21 mouse cellular contexts compared by ENCODE assay signal in genomic region chr9:61470815-61471505, GRCm38 (mm10).
DNase-seq lines count a peak whose midpoint lies in the region; ATAC-seq lines count a peak whose summit lies in the region.
"Had no signal": no experiment of that assay in that cellular context is flagged by ENCODE, and none has a peak within 500 bp of the region (broad histone marks: within the 10 kb centered on the region; RNA-seq: fewer than 3 reads in every experiment).

No protein-coding gene starts in this region.

- H3K27me3 ChIP-seq in hindbrain, embryonic 10.5 days (ENCODE audit: insufficient read depth, poor library complexity, severe bottlenecking) = peaks cover 11% of the 10 kb centered on the region
- peaks cover 3% of the 10 kb centered on the region; the same call in 1 of the 2 replicates for H3K27me3 ChIP-seq in hindbrain, embryonic 16.5 days (replicated peaks; ENCODE audit: control insufficient read depth, insufficient read depth, low read length)
- H3K27me3 ChIP-seq in kidney, embryonic 14.5 days (ENCODE audit: control insufficient read depth, insufficient read depth, low read length) = no peaks in the 10 kb centered on the region

- H3K36me3 ChIP-seq in hindbrain, embryonic 10.5 days = no peaks in the 10 kb centered on the region
- H3K36me3 ChIP-seq in hindbrain, embryonic 16.5 days (ENCODE audit: control insufficient read depth, insufficient read depth, low read length) = no peaks in the 10 kb centered on the region
- no peaks in the 10 kb centered on the region for H3K36me3 ChIP-seq in kidney, embryonic 14.5 days (ENCODE audit: control insufficient read depth, insufficient read depth, low read length)
- H3K36me3 ChIP-seq: forebrain, embryonic 15.5 days; heart, embryonic 15.5 days; hindbrain, embryonic 15.5 days; limb, embryonic 13.5 days had no signal

- H3K4me1 ChIP-seq in hindbrain, embryonic 10.5 days (replicated peaks) = peaks cover 49% of the 10 kb centered on the region
- peaks cover 12% of the 10 kb centered on the region for H3K4me1 ChIP-seq in hindbrain, embryonic 16.5 days (ENCODE audit: control insufficient read depth, insufficient read depth, low read depth, low read length)
- 0 out of 2 replicates have a peak, but pooled peaks cover 10% of the 10 kb centered on the region for H3K4me1 ChIP-seq in kidney, embryonic 14.5 days (ENCODE audit: control insufficient read depth, insufficient read depth, low read length)
- H3K4me1 ChIP-seq: heart, embryonic 15.5 days had no signal

- ATAC-seq in hindbrain, embryonic 16.5 days = no peak
- peak; percentile 76 for ATAC-seq in kidney, embryonic 14.5 days (ENCODE audit: low FRiP score, low TSS enrichment)
- ATAC-seq: activated CD4-positive, CD25-positive, alpha-beta regulatory T cell, adult 4 months; forebrain, embryonic 15.5 days had no signal

- H3K9me3 ChIP-seq in hindbrain, embryonic 10.5 days = peaks cover 4% of the 10 kb centered on the region; the same call in 1 of the 2 replicates
- H3K9me3 ChIP-seq in hindbrain, embryonic 16.5 days (ENCODE audit: control insufficient read depth, low read length) = peaks cover 2% of the 10 kb centered on the region; the same call in 1 of the 2 replicates
- no peaks in the 10 kb centered on the region for H3K9me3 ChIP-seq in kidney, embryonic 14.5 days (ENCODE audit: control insufficient read depth, low read length)
- H3K9me3 ChIP-seq: hindbrain, embryonic 15.5 days had no signal

- H3K4me3 ChIP-seq in hindbrain, embryonic 10.5 days = no peak overlapping the region
- H3K4me3 ChIP-seq in hindbrain, embryonic 16.5 days (ENCODE audit: low read length) = no peak overlapping the region
- no peak overlapping the region for H3K4me3 ChIP-seq in kidney, embryonic 14.5 days (ENCODE audit: low read length)
- H3K4me3 ChIP-seq: forebrain, embryonic 15.5 days; heart, adult 2 months; heart, embryonic 15.5 days; hindbrain, embryonic 15.5 days; limb, embryonic 13.5 days; megakaryocyte, embryonic 14.5 days had no signal

- no peak for DNase-seq in hindbrain, embryonic 10.5 days (ENCODE audit: low spot score)
- peak; percentile 82 for DNase-seq in ES-CJ7 (ENCODE audit: low read depth, low spot score)
- peak; percentile 74 for DNase-seq in adrenal gland, postnatal 14 days
- no peak for DNase-seq in frontal cortex, postnatal 25 days (ENCODE audit: low spot score in 2 of 2)
- DNase-seq in left cerebral cortex, adult 9 months (ENCODE audit: low spot score in 2 of 2) = no peak
- no peak for DNase-seq in spleen, adult 18-20 months
- DNase-seq: cerebellum, adult 18-20 months; cerebellum, postnatal 36 days; heart, adult 2 months; layer of hippocampus, adult 9-11 months; lung, postnatal 10 days; right cerebral cortex, adult 18-20 months; thymus, adult 18-20 months had no signal

- peak overlapping the region; percentile 72 for H3K27ac ChIP-seq in hindbrain, embryonic 10.5 days
- H3K27ac ChIP-seq in hindbrain, embryonic 16.5 days (ENCODE audit: low read depth, low read length) = no peak overlapping the region
- H3K27ac ChIP-seq in kidney, embryonic 14.5 days (ENCODE audit: low read depth, low read length) = no peak overlapping the region; the same call in 1 of the 2 replicates
- H3K27ac ChIP-seq: forebrain, embryonic 15.5 days; heart, adult 2 months; heart, embryonic 15.5 days; hindbrain, embryonic 15.5 days; limb, embryonic 13.5 days had no signal

- H3K9ac ChIP-seq in hindbrain, embryonic 16.5 days (ENCODE audit: low read depth, low read length) = no peak overlapping the region
- H3K9ac ChIP-seq in kidney, embryonic 14.5 days (ENCODE audit: low read depth, low read length) = no peak overlapping the region
- H3K9ac ChIP-seq: forebrain, embryonic 15.5 days; heart, embryonic 15.5 days; hindbrain, embryonic 15.5 days; limb, embryonic 13.5 days had no signal

- 37% methylated on average over 6 of the region's 6 CpGs for WGBS in hindbrain, embryonic 10.5 days
- WGBS in hindbrain, embryonic 16.5 days = 25% methylated on average over 6 of the region's 6 CpGs
- WGBS in kidney, embryonic 14.5 days = 34% methylated on average over 6 of the region's 6 CpGs

- no peak overlapping the region for H3K4me2 ChIP-seq in hindbrain, embryonic 16.5 days (ENCODE audit: low read length)
- H3K4me2 ChIP-seq in kidney, embryonic 14.5 days (replicated peaks; ENCODE audit: low read depth, low read length) = no peak overlapping the region
- H3K4me2 ChIP-seq: forebrain, embryonic 15.5 days; heart, embryonic 15.5 days; hindbrain, embryonic 15.5 days; limb, embryonic 13.5 days had no signal

Comparison
In these comparisons a context has a peak if more than half of its experiments do, and no peak if none do; other contexts are left out.
1. DNase-seq: peak in ES-CJ7 (single experiment) and adrenal gland, postnatal 14 days (single experiment); none in hindbrain, embryonic 10.5 days (single experiment), frontal cortex, postnatal 25 days (0 of 2), left cerebral cortex, adult 9 months (0 of 2) and spleen, adult 18-20 months (0 of 2).